Mouse (Mus musculus): Measurements from ENCODE around the gene Sh3d21. TPM values are rescaled to one million over a fixed set of nuclear protein-coding genes. Genes with fewer than 3 reads are reported as not detected.
A peak's percentile ranks its signal among the peaks of the same experiment; 100 is the strongest.

The Sh3d21 gene
- polyA plus RNA-seq, 1 experiment, result not detected

DNA sequence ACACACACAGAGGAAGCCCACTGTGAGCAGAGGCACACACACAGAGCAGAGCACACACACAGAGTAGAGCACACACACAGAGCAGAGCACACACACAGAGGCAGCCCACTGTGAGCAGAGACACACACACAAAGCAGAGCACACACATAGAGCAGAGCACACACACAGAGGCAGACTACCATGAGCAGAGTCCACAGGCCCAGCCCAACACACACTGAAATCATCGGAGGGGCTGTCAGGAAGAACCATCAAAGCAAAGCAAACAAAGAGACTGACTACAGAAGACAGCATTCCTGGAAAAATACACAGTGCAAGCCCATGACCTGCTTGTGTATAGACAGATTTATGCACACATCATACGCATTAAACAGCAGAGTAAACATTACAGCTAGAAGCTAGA lies 7.4 kb downstream of the Sh3d21 start:
- H3K27ac ChIP-seq (ENCODE audit: control insufficient read depth, insufficient read depth, low read depth, low read length, poor library complexity), result no peak overlapping the region
- 64% methylated on average over 2 of the region's 2 CpGs for WGBS
- TF ChIP-seq CTCF (IDR thresholded peaks at IDR 0.05; ENCODE audit: control insufficient read depth, insufficient read depth, low read length), result no peak
- TF ChIP-seq POLR2A (IDR thresholded peaks at IDR 0.05; ENCODE audit: borderline replicate concordance, control insufficient read depth, low read depth, low read length), result no peak
- H3K4me1 ChIP-seq (ENCODE audit: control insufficient read depth, insufficient read depth, low read length), result no peaks in the 10 kb centered on the region
- no peak overlapping the region for H3K4me3 ChIP-seq (replicated peaks; ENCODE audit: control insufficient read depth, low read depth, low read length)

DNA sequence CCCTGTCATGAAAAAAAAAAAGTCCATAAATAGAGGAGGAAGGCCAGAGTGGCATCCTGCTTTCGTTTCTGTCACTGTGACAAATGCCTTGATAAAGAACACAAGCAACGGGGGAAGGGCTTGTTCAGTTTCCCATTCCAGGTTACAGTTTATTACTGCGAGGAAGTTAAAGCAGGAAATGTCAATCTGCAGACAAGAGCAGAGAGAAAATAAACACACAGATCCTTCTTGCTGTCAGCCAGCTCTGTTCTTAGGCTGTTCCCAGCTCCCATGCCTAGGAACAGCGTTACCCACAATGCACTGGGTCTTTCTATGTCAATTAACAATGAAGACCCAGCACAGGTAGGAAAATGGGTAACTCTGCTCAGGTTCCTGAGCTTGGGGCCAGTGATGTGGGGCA lies 8.1 kb downstream of the Sh3d21 start:
- no peak for TF ChIP-seq POLR2A (IDR thresholded peaks at IDR 0.05; ENCODE audit: borderline replicate concordance, control insufficient read depth, low read depth, low read length)
- TF ChIP-seq CTCF (IDR thresholded peaks at IDR 0.05; ENCODE audit: control insufficient read depth, insufficient read depth, low read length), result no peak
- Histone ChIP-seq H3K4me1 (ENCODE audit: control insufficient read depth, insufficient read depth, low read length) (no peaks in the 10 kb centered on the region), H3K27ac (ENCODE audit: control insufficient read depth, insufficient read depth, low read depth, low read length, poor library complexity) (no peak overlapping the region), H3K4me3 (replicated peaks; ENCODE audit: control insufficient read depth, low read depth, low read length) (no peak overlapping the region)
- WGBS, result 17% methylated on average over 4 of the region's 4 CpGs

DNA sequence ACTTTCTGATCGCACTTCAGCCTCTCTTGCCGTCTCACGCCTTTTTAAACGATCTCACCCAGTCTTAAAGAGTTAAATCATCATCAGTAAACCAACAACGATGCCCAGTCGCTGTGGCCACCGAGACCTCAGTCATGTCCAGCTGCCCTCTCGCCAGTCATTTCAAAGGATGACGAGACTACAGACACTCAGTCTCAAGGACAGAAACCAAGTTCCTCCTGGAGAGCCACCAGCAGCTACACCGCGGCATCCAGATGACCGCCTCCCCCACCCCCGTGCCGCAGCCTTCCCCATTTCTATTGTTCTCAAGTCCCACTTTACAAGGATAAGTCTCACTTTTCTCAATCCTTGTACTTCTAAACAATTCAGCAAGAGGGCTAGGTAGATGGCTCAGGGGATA lies 10.4 kb downstream of the Sh3d21 start:
- WGBS, result 79% methylated on average over 14 of the region's 14 CpGs
- TF ChIP-seq CTCF (IDR thresholded peaks at IDR 0.05; ENCODE audit: control insufficient read depth, insufficient read depth, low read length) (no peak), POLR2A (IDR thresholded peaks at IDR 0.05; ENCODE audit: borderline replicate concordance, control insufficient read depth, low read depth, low read length) (no peak)
- Histone ChIP-seq H3K4me1 (ENCODE audit: control insufficient read depth, insufficient read depth, low read length) (0 out of 2 replicates have a peak, but pooled peaks cover 2% of the 10 kb centered on the region), H3K4me3 (replicated peaks; ENCODE audit: control insufficient read depth, low read depth, low read length) (no peak overlapping the region), H3K27ac (ENCODE audit: control insufficient read depth, insufficient read depth, low read depth, low read length, poor library complexity) (no peak overlapping the region)

DNA sequence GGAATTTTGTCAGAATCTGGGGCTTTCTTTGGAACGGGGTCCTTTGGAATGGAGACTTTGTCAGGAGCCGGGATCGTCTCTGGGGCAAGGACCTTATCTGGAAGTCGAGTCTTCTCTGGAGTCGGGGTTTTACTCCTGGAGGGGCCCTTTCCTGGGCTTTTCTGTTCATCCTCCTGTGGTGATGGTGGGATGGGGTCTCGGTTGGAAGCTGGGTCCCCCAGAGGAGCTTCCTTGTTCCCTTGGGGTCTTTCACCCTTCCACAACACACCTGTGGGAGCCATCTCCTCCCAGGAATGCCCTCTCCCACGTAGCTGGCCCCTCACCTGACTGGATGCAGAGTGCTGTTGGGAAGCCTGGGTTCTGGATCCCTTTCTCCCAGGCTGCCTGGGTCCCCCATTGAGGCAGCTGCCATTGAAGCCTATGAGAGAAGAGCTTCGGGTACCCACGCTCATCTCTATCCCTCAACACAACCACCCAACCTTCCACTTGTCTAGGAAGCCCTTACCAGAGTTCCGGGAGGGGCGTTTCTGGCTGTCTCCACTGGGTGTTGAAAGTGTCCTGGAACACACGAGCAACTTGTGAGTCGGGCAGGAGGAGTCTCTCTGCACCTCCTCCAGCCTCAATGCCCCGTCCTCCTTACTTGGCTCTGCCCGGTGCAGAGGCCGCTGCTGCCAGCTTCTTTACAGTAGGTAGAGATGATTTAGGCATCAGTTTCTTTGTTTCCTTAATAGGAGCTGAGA lies 11.4 kb downstream of the Sh3d21 start:
- no peak for TF ChIP-seq CTCF (IDR thresholded peaks at IDR 0.05; ENCODE audit: control insufficient read depth, insufficient read depth, low read length)
- TF ChIP-seq POLR2A (IDR thresholded peaks at IDR 0.05; ENCODE audit: borderline replicate concordance, control insufficient read depth, low read depth, low read length), result no peak
- no peak overlapping the region for H3K4me3 ChIP-seq (replicated peaks; ENCODE audit: control insufficient read depth, low read depth, low read length)
- no peak overlapping the region for H3K27ac ChIP-seq (ENCODE audit: control insufficient read depth, insufficient read depth, low read depth, low read length, poor library complexity)
- WGBS, result 85% methylated on average over 16 of the region's 16 CpGs
- H3K4me1 ChIP-seq (ENCODE audit: control insufficient read depth, insufficient read depth, low read length), result 0 out of 2 replicates have a peak, but pooled peaks cover 2% of the 10 kb centered on the region

DNA sequence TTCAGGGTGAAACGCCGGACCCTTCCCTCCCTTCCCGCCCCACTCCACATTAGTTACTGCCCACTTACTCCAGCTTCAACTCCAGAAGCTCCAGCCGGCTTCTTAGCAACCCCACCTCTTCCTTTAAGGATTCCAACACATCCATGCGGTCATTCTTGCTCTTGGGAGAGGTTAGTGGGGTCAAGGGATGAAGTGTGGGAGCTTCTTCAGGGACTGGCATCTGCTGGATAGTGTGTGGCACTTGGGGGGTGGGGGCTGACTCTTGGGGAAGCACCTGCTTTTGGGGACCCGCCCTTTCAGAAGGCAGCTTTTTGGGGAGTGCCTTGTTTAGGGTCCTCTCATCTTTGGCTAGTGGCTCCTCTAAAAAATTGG lies 12.4 kb downstream of the Sh3d21 start:
- Histone ChIP-seq H3K4me1 (ENCODE audit: control insufficient read depth, insufficient read depth, low read length) (0 out of 2 replicates have a peak, but pooled peaks cover 2% of the 10 kb centered on the region), H3K27ac (ENCODE audit: control insufficient read depth, insufficient read depth, low read depth, low read length, poor library complexity) (no peak overlapping the region), H3K4me3 (replicated peaks; ENCODE audit: control insufficient read depth, low read depth, low read length) (no peak overlapping the region)
- no peak for TF ChIP-seq POLR2A (IDR thresholded peaks at IDR 0.05; ENCODE audit: borderline replicate concordance, control insufficient read depth, low read depth, low read length)
- no peak for TF ChIP-seq CTCF (IDR thresholded peaks at IDR 0.05; ENCODE audit: control insufficient read depth, insufficient read depth, low read length)
- 83% methylated on average over 6 of the region's 6 CpGs for WGBS

DNA sequence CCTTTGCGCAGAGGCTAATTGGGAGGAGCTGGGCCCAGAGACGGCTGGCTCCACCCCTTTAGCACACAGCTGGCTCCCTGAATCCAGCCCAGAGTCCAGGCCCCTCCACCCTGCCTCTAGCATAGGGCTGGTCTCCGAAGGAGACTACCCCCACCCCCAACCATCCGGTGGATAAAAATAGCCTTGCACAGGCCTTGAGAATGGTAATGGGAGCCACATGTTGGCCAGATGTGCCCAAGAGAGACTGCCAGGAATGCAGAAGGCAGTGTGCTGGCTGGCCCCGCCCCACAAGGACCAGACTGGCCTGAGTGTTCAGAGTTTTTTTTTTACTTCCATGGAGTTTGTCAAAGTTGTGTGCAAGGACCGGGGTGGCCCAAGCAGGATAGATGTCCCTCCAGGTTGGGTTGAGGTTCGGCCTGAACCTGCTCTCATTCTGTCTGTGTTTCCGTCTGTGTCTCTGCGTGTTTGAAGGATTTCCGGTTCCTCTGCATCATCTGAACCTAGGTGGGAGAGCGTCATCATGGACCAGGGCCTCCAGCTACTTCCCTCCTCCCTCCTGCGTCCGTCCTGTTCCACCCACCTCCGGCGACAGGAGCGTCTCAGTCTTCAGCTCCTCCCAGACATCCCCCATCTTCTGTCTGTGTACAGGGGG lies 12.9 kb downstream of the Sh3d21 start:
- 0 out of 2 replicates have a peak, but pooled peaks cover 2% of the 10 kb centered on the region for H3K4me1 ChIP-seq (ENCODE audit: control insufficient read depth, insufficient read depth, low read length)
- no peak for TF ChIP-seq POLR2A (IDR thresholded peaks at IDR 0.05; ENCODE audit: borderline replicate concordance, control insufficient read depth, low read depth, low read length)
- no peak for TF ChIP-seq CTCF (IDR thresholded peaks at IDR 0.05; ENCODE audit: control insufficient read depth, insufficient read depth, low read length)
- H3K27ac ChIP-seq (ENCODE audit: control insufficient read depth, insufficient read depth, low read depth, low read length, poor library complexity), result no peak overlapping the region
- no peak overlapping the region for H3K4me3 ChIP-seq (replicated peaks; ENCODE audit: control insufficient read depth, low read depth, low read length)
- WGBS, result 78% methylated on average over 16 of the region's 16 CpGs

DNA sequence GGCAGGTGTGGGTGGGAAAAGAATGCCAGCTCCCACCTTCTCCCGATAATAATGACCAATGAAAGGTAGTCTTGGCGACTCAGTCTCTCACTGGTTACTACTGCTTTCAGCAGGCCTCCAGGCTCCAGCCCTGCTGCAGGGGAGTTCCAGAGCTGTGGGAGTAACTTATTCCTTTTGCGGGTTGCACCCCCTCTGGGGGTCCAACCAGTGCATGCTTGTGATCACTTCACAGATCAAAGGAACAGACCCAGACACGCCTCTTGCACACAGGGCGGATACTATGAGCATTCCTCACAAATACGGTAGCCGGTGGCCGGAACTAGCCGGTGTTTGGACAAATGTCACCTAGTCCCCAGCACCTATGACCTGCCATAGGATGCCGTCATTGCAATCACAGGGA lies 13.5 kb downstream of the Sh3d21 start:
- Histone ChIP-seq H3K4me1 (ENCODE audit: control insufficient read depth, insufficient read depth, low read length) (0 out of 2 replicates have a peak, but pooled peaks cover 2% of the 10 kb centered on the region), H3K4me3 (replicated peaks; ENCODE audit: control insufficient read depth, low read depth, low read length) (no peak overlapping the region), H3K27ac (ENCODE audit: control insufficient read depth, insufficient read depth, low read depth, low read length, poor library complexity) (no peak overlapping the region)
- WGBS, result 90% methylated on average over 10 of the region's 10 CpGs
- no peak for TF ChIP-seq CTCF (IDR thresholded peaks at IDR 0.05; ENCODE audit: control insufficient read depth, insufficient read depth, low read length)
- no peak for TF ChIP-seq POLR2A (IDR thresholded peaks at IDR 0.05; ENCODE audit: borderline replicate concordance, control insufficient read depth, low read depth, low read length)

DNA sequence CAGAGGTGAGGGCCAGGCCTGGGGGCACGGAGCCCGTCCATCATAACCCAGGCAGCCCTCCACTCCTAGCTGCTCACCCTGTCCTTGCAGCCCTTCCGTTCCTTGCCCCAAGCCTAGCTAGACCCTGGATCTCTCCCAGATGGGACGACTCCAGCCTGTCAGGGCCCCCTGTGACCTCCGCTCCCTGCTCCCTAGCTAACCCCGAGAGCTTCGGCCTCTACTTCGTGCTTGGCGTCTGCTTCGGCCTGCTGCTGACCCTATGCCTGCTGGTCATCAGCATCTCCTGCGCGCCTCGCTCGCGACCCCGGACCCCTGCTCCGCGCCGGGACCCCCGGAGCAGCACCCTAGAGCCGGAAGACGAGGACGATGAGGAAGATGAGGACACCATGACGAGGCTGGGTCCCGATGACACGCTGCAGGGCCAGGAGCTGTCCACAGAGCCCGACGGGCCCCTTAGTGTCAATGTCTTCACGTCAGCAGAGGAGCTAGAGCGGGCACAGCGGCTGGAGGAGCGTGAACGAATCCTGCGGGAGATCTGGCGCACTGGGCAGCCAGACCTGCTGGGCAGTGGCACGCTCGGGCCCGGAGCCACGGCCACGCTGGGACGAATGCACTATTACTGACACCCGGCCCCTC lies 14.1 kb downstream of the Sh3d21 start:
- Histone ChIP-seq H3K4me3 (replicated peaks; ENCODE audit: control insufficient read depth, low read depth, low read length) (peak overlapping the region; percentile 65), H3K4me1 (ENCODE audit: control insufficient read depth, insufficient read depth, low read length) (0 out of 2 replicates have a peak, but pooled peaks cover 2% of the 10 kb centered on the region), H3K27ac (ENCODE audit: control insufficient read depth, insufficient read depth, low read depth, low read length, poor library complexity) (no peak overlapping the region)
- 71% methylated on average over 42 of the region's 42 CpGs for WGBS
- TF ChIP-seq CTCF (IDR thresholded peaks at IDR 0.05; ENCODE audit: control insufficient read depth, insufficient read depth, low read length) (no peak), POLR2A (IDR thresholded peaks at IDR 0.05; ENCODE audit: borderline replicate concordance, control insufficient read depth, low read depth, low read length) (no peak)
